Mouse (Mus musculus) liver, postnatal 0 days (tissue): ENCODE data around the gene Pgm1.

ENCODE experiments used
- CTCF ChIP-seq: sonication (generic); IDR thresholded peaks from 2 replicates; pipeline ENCODE4 v1.5.1; 2016; ENCODE audit warnings: antibody characterized with exemption, low read depth
- EP300 ChIP-seq: IDR thresholded peaks from 2 replicates; pipeline ENCODE4 v1.6.1; 2016; ENCODE audit warnings: antibody characterized with exemption, low read depth, mild to moderate bottlenecking

DNA sequence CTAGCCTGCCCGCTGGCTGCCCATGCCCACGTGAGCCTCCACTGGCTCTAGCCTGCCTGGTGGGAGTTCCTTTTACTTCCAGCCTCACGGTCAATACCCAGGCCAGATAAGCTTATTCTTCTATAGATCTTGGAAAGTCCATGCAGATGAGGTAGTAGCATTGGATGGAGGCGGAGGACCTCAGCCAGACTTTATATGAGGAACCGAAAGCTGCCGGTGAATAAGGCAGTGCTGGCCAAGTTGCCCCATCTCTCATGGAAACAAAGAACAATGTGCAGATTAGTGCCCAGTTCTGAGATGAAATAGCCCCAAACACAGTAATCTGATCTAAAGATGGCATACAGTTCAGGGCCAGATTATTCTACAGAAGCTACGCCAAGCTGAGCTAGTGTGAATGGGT is 103.4 kb downstream of the Pgm1 start:
- TF ChIP-seq CTCF = no peak
- no peak for TF ChIP-seq EP300
